Mouse (Mus musculus): Measurements from ENCODE around the gene Gpr34. TPM values are rescaled to one million over a fixed set of nuclear protein-coding genes. Genes with fewer than 3 reads are reported as not detected.

Gpr34 gene
- total RNA-seq, 2 experiments from 2014 or later: 14.3 to 14.6 TPM

GRCm38 (mm10) chrX:13668867-13669266 lies 37.0 kb downstream of the Gpr34 start:
- no peak for DNase-seq (ENCODE audit: extremely low spot score in 1 of 2, low spot score in 1 of 2)

GRCm38 (mm10) chrX:13670342-13670741 lies 38.5 kb downstream of the Gpr34 start:
- DNase-seq (ENCODE audit: extremely low spot score in 1 of 2, low spot score in 1 of 2): no peak

GRCm38 (mm10) chrX:13673001-13673400 lies 41.1 kb downstream of the Gpr34 start:
- DNase-seq (ENCODE audit: extremely low spot score in 1 of 2, low spot score in 1 of 2): no peak

GRCm38 (mm10) chrX:13681748-13682147 lies 49.9 kb downstream of the Gpr34 start:
- no peak for DNase-seq (ENCODE audit: extremely low spot score in 1 of 2, low spot score in 1 of 2)

GRCm38 (mm10) chrX:13686589-13686988 lies 54.7 kb downstream of the Gpr34 start:
- no peak for DNase-seq (ENCODE audit: extremely low spot score in 1 of 2, low spot score in 1 of 2)

- no peak for DNase-seq (ENCODE audit: extremely low spot score in 1 of 2, low spot score in 1 of 2)
These were observed 56.5 kb downstream of the Gpr34 start for GRCm38 (mm10) chrX:13688356-13688755.

Small RNA genes within 50 kb of the gene (microRNA-seq; reads per million reads assigned to microRNA genes)
- gene Gm25246: 0 reads per million in 2 experiments

Other genes starting within 250 kb of the Gpr34 start
- 1 to 10 TPM in 1 of 2 experiments, under 1 TPM in 1; 0.81 to 1.2 TPM for gene Nyx, start 166.0 kb upstream of the Gpr34 start, total RNA-seq (2021)
- gene Gpr82, start 29.3 kb downstream of the Gpr34 start, total RNA-seq (2021): not detected
- 10 to 100 TPM; 85.7 to 87.7 TPM for gene Cask, start 219.3 kb downstream of the Gpr34 start, total RNA-seq (2021)

Data from layer of hippocampus, postnatal 25 days (tissue).